Mouse (Mus musculus) midbrain, embryonic 12.5 days (tissue): ENCODE measurements around the gene Rpain. TPM values are rescaled to one million over a fixed set of nuclear protein-coding genes. Genes with fewer than 3 reads are reported as not detected.

ENCODE experiments used
- ATAC-seq: fragments of 200-750 bp; cut with Nextera tagmentation; 2 replicates; pipeline ENCODE4 v1.8.0; 2017; ENCODE audit warnings: low read depth, moderate TSS enrichment, moderate library complexity; ENCODE audit not compliant: low FRiP score
- H3K27ac ChIP-seq: fragments of 300-500 bp; sonication (generic); replicated peaks from 2 replicates; pipeline ENCODE4 v1.5.1; 2016; ENCODE audit warnings: mild to moderate bottlenecking
- H3K27me3 ChIP-seq: fragments of 300-500 bp; sonication (generic); 2 replicates; pipeline ENCODE4 v1.6.1; 2016; ENCODE audit warnings: mild to moderate bottlenecking
- H3K36me3 ChIP-seq: fragments of 300-500 bp; sonication (generic); 2 replicates; pipeline ENCODE4 v1.6.1; 2016
- H3K4me1 ChIP-seq: fragments of 300-500 bp; sonication (generic); 2 replicates; pipeline ENCODE4 v1.6.1; 2016
- H3K4me2 ChIP-seq: fragments of 300-500 bp; sonication (generic); replicated peaks from 2 replicates; pipeline ENCODE4 v1.6.1; 2016; ENCODE audit warnings: mild to moderate bottlenecking, moderate library complexity
- H3K4me3 ChIP-seq: fragments of 300-500 bp; sonication (generic); 2 replicates; pipeline ENCODE4 v1.5.1; 2016; ENCODE audit warnings: mild to moderate bottlenecking
- H3K9ac ChIP-seq: fragments of 300-500 bp; sonication (generic); replicated peaks from 2 replicates; pipeline ENCODE4 v1.6.1; 2016; ENCODE audit warnings: mild to moderate bottlenecking, moderate library complexity
- H3K9me3 ChIP-seq: fragments of 300-500 bp; sonication (generic); 2 replicates; pipeline ENCODE4 v1.6.1; 2016; ENCODE audit warnings: mild to moderate bottlenecking
- WGBS: fragments of 180-500 bp; shearing (Covaris S2); methylation state at CpG from one replicate; pipeline ENCODE4 v1.1.7; 2016; 5-methylcytosine and 5-hydroxymethylcytosine counted together
- polyA plus RNA-seq: library from polyadenylated mRNA; unstranded; fragments of >200 nt; fragmentation: Nextera tagmentation; extraction: Ambion mirVana; gene quantifications from 2 replicates; pipeline ENCODE4 v1.2.1, GENCODE M21; 2016

The Rpain gene
- polyA plus RNA-seq, 1 experiment from 2014 or later, result 75.6 TPM

GRCm38 (mm10) chr11:71004316-71004773 lies 34.3 kb downstream of the Rpain start, which contains the start of gene Dhx33:
TSS of gene Dhx33 (minus strand) at chr11:71004437.
- peaks cover 16% of the 10 kb centered on the region for H3K36me3 ChIP-seq
- WGBS, result under 1% methylated on average over 35 of the region's 35 CpGs
- peaks cover 16% of the 10 kb centered on the region for H3K4me1 ChIP-seq
- H3K27ac ChIP-seq, result peak within 1 kb of the TSS; percentile 78
- peak within 1 kb of the TSS; percentile 79 for H3K9ac ChIP-seq
- ATAC-seq, result peak; percentile 98
- no peaks in the 10 kb centered on the region for H3K27me3 ChIP-seq
- H3K4me2 ChIP-seq, result peak within 1 kb of the TSS; percentile 94
- no peaks in the 10 kb centered on the region for H3K9me3 ChIP-seq
- H3K4me3 ChIP-seq, result peak within 1 kb of the TSS; percentile 92

GRCm38 (mm10) chr11:71005046-71005445 lies 35.0 kb downstream of the Rpain start:
- Histone ChIP-seq H3K9me3 (no peaks in the 10 kb centered on the region), H3K27ac (no peak overlapping the region), H3K9ac (no peak overlapping the region), H3K4me2 (peak overlapping the region; percentile 94), H3K4me1 (peaks cover 16% of the 10 kb centered on the region), H3K4me3 (peak overlapping the region; percentile 92), H3K27me3 (no peaks in the 10 kb centered on the region), H3K36me3 (peaks cover 16% of the 10 kb centered on the region)
- no peak for ATAC-seq
- 65% methylated on average over 5 of the region's 5 CpGs for WGBS

- WGBS, result 93% methylated on average over 6 of the region's 6 CpGs
- ATAC-seq, result no peak
- no peak overlapping the region for H3K9ac ChIP-seq
These were observed 37.0 kb downstream of the Rpain start for GRCm38 (mm10) chr11:71007026-71007425.

GRCm38 (mm10) chr11:71007831-71008230 lies 37.8 kb downstream of the Rpain start:
- peaks cover 41% of the 10 kb centered on the region for H3K36me3 ChIP-seq
- no peak overlapping the region for H3K27ac ChIP-seq
- no peak overlapping the region for H3K4me3 ChIP-seq
- no peaks in the 10 kb centered on the region for H3K9me3 ChIP-seq
- peaks cover 12% of the 10 kb centered on the region for H3K4me1 ChIP-seq
- 89% methylated on average over 7 of the region's 7 CpGs for WGBS
- no peak for ATAC-seq
- no peak overlapping the region for H3K4me2 ChIP-seq
- no peaks in the 10 kb centered on the region for H3K27me3 ChIP-seq
- H3K9ac ChIP-seq, result no peak overlapping the region

More at GRCm38 (mm10) chr11:71007026-71007425, 37.0 kb downstream of the Rpain start:
- Histone ChIP-seq H3K4me3 (no peak overlapping the region), H3K4me2 (no peak overlapping the region), H3K27ac (no peak overlapping the region), H3K9me3 (no peaks in the 10 kb centered on the region), H3K36me3 (peaks cover 35% of the 10 kb centered on the region), H3K4me1 (peaks cover 16% of the 10 kb centered on the region), H3K27me3 (no peaks in the 10 kb centered on the region)

GRCm38 (mm10) chr11:71008321-71008720 lies 38.3 kb downstream of the Rpain start:
- Histone ChIP-seq H3K9ac (no peak overlapping the region), H3K4me3 (no peak overlapping the region), H3K27me3 (no peaks in the 10 kb centered on the region), H3K27ac (no peak overlapping the region), H3K4me2 (no peak overlapping the region), H3K9me3 (no peaks in the 10 kb centered on the region), H3K36me3 (peaks cover 43% of the 10 kb centered on the region), H3K4me1 (peaks cover 7% of the 10 kb centered on the region)
- WGBS, result 91% methylated on average over 3 of the region's 3 CpGs
- no peak for ATAC-seq

- Histone ChIP-seq H3K4me2 (no peak overlapping the region), H3K9me3 (no peaks in the 10 kb centered on the region), H3K4me3 (no peak overlapping the region), H3K27ac (no peak overlapping the region), H3K27me3 (no peaks in the 10 kb centered on the region), H3K36me3 (peaks cover 49% of the 10 kb centered on the region), H3K9ac (no peak overlapping the region), H3K4me1 (peaks cover 8% of the 10 kb centered on the region)
- ATAC-seq, result no peak
- 96% methylated on average over 7 of the region's 7 CpGs for WGBS
These were observed 42.7 kb downstream of the Rpain start for GRCm38 (mm10) chr11:71012743-71013142.

- no peak for ATAC-seq
- H3K4me3 ChIP-seq, result no peak overlapping the region
- no peak overlapping the region for H3K9ac ChIP-seq
- H3K4me1 ChIP-seq, result peaks cover 32% of the 10 kb centered on the region
- no peaks in the 10 kb centered on the region for H3K27me3 ChIP-seq
- H3K9me3 ChIP-seq, result no peaks in the 10 kb centered on the region
- no peak overlapping the region for H3K27ac ChIP-seq
- peaks cover 21% of the 10 kb centered on the region for H3K36me3 ChIP-seq
- 97% methylated on average over 1 of the region's 1 CpGs for WGBS
- no peak overlapping the region for H3K4me2 ChIP-seq
These were observed 47.0 kb downstream of the Rpain start for GRCm38 (mm10) chr11:71017051-71017450.

- peak; percentile 32 for ATAC-seq
- H3K4me3 ChIP-seq, result peak overlapping the region; percentile 87
- H3K36me3 ChIP-seq, result peaks cover 24% of the 10 kb centered on the region
- peak overlapping the region; percentile 79 for H3K9ac ChIP-seq
- 6% methylated on average over 28 of the region's 28 CpGs for WGBS
- H3K4me1 ChIP-seq, result peaks cover 38% of the 10 kb centered on the region
- H3K27ac ChIP-seq, result peak overlapping the region; percentile 75
- no peaks in the 10 kb centered on the region for H3K27me3 ChIP-seq
- H3K4me2 ChIP-seq, result peak overlapping the region; percentile 83
- no peaks in the 10 kb centered on the region for H3K9me3 ChIP-seq
These were observed 48.6 kb downstream of the Rpain start for GRCm38 (mm10) chr11:71018416-71019200.

- peak within 1 kb of the TSS; percentile 85 for H3K27ac ChIP-seq
- H3K9ac ChIP-seq, result peak within 1 kb of the TSS; percentile 79
- no peaks in the 10 kb centered on the region for H3K9me3 ChIP-seq
- peaks cover 38% of the 10 kb centered on the region for H3K4me1 ChIP-seq
- peak within 1 kb of the TSS; percentile 87 for H3K4me3 ChIP-seq
- peak within 1 kb of the TSS; percentile 83 for H3K4me2 ChIP-seq
- peak; percentile 100 for ATAC-seq
- WGBS, result under 1% methylated on average over 71 of the region's 71 CpGs
- H3K27me3 ChIP-seq, result no peaks in the 10 kb centered on the region
- H3K36me3 ChIP-seq, result peaks cover 25% of the 10 kb centered on the region
These were observed 49.4 kb downstream of the Rpain start, which contains the start of the genes Mis12 and Derl2 for GRCm38 (mm10) chr11:71019201-71020068. TSS of gene Mis12 (plus strand) at chr11:71019611. TSS of gene Derl2 (minus strand) at chr11:71019841.
